Mouse (Mus musculus): ENCODE measurements around the gene Pkdrej. TPM values are rescaled to one million over a fixed set of nuclear protein-coding genes. Genes with fewer than 3 reads are reported as not detected.

Gene Pkdrej
- polyA plus RNA-seq, 1 experiment = 0.47 TPM

GRCm38 (mm10) chr15:85775001-85775400 lies 46.5 kb downstream of the Pkdrej start:
- no peaks in the 10 kb centered on the region for H3K4me1 ChIP-seq (ENCODE audit: control insufficient read depth, insufficient read depth, low read length)
- H3K27ac ChIP-seq (ENCODE audit: insufficient read depth, low read length) = no peak overlapping the region
- TF ChIP-seq CTCF (IDR thresholded peaks at IDR 0.05; ENCODE audit: borderline replicate concordance, insufficient read depth, low read length) = no peak
- no peak for TF ChIP-seq POLR2A (IDR thresholded peaks at IDR 0.05; ENCODE audit: low read depth, low read length)
- no peak overlapping the region for H3K4me3 ChIP-seq (ENCODE audit: insufficient read depth, low read length)

GRCm38 (mm10) chr15:85774419-85774818 lies 47.1 kb downstream of the Pkdrej start:
- TF ChIP-seq CTCF (IDR thresholded peaks at IDR 0.05; ENCODE audit: borderline replicate concordance, insufficient read depth, low read length) = no peak
- TF ChIP-seq POLR2A (IDR thresholded peaks at IDR 0.05; ENCODE audit: low read depth, low read length) = no peak
- no peak overlapping the region for H3K27ac ChIP-seq (ENCODE audit: insufficient read depth, low read length)
- no peak overlapping the region for H3K4me3 ChIP-seq (ENCODE audit: insufficient read depth, low read length)
- H3K4me1 ChIP-seq (ENCODE audit: control insufficient read depth, insufficient read depth, low read length) = no peaks in the 10 kb centered on the region

- Histone ChIP-seq H3K4me3 (ENCODE audit: insufficient read depth, low read length) (no peak overlapping the region), H3K27ac (ENCODE audit: insufficient read depth, low read length) (no peak overlapping the region), H3K4me1 (ENCODE audit: control insufficient read depth, insufficient read depth, low read length) (no peaks in the 10 kb centered on the region)
- TF ChIP-seq POLR2A (IDR thresholded peaks at IDR 0.05; ENCODE audit: low read depth, low read length) (no peak), CTCF (IDR thresholded peaks at IDR 0.05; ENCODE audit: borderline replicate concordance, insufficient read depth, low read length) (no peak)
These were observed 49.3 kb downstream of the Pkdrej start for GRCm38 (mm10) chr15:85772146-85772740.

GRCm38 (mm10) chr15:85771306-85772121 lies 50.0 kb downstream of the Pkdrej start:
- TF ChIP-seq POLR2A (IDR thresholded peaks at IDR 0.05; ENCODE audit: low read depth, low read length) (no peak), CTCF (IDR thresholded peaks at IDR 0.05; ENCODE audit: borderline replicate concordance, insufficient read depth, low read length) (no peak)
- H3K27ac ChIP-seq (ENCODE audit: insufficient read depth, low read length) = no peak overlapping the region
- H3K4me1 ChIP-seq (ENCODE audit: control insufficient read depth, insufficient read depth, low read length) = no peaks in the 10 kb centered on the region
- no peak overlapping the region for H3K4me3 ChIP-seq (ENCODE audit: insufficient read depth, low read length)

GRCm38 (mm10) chr15:85768991-85769390 lies 52.5 kb downstream of the Pkdrej start:
- no peak for TF ChIP-seq CTCF (IDR thresholded peaks at IDR 0.05; ENCODE audit: borderline replicate concordance, insufficient read depth, low read length)
- no peak overlapping the region for H3K27ac ChIP-seq (ENCODE audit: insufficient read depth, low read length)
- H3K4me1 ChIP-seq (ENCODE audit: control insufficient read depth, insufficient read depth, low read length) = no peaks in the 10 kb centered on the region
- no peak overlapping the region for H3K4me3 ChIP-seq (ENCODE audit: insufficient read depth, low read length)

GRCm38 (mm10) chr15:85766677-85767076 lies 54.9 kb downstream of the Pkdrej start:
- TF ChIP-seq CTCF (IDR thresholded peaks at IDR 0.05; ENCODE audit: borderline replicate concordance, insufficient read depth, low read length) (no peak), POLR2A (IDR thresholded peaks at IDR 0.05; ENCODE audit: low read depth, low read length) (no peak)
- Histone ChIP-seq H3K4me1 (ENCODE audit: control insufficient read depth, insufficient read depth, low read length) (no peaks in the 10 kb centered on the region), H3K4me3 (ENCODE audit: insufficient read depth, low read length) (no peak overlapping the region), H3K27ac (ENCODE audit: insufficient read depth, low read length) (no peak overlapping the region)

- no peak overlapping the region for H3K27ac ChIP-seq (ENCODE audit: insufficient read depth, low read length)
- H3K4me1 ChIP-seq (ENCODE audit: control insufficient read depth, insufficient read depth, low read length) = no peaks in the 10 kb centered on the region
- no peak for TF ChIP-seq CTCF (IDR thresholded peaks at IDR 0.05; ENCODE audit: borderline replicate concordance, insufficient read depth, low read length)
- TF ChIP-seq POLR2A (IDR thresholded peaks at IDR 0.05; ENCODE audit: low read depth, low read length) = no peak
- no peak overlapping the region for H3K4me3 ChIP-seq (ENCODE audit: insufficient read depth, low read length)
These were observed 56.5 kb downstream of the Pkdrej start for GRCm38 (mm10) chr15:85765022-85765421.

Other genes with a start within 250 kb of the Pkdrej start
- gene Wnt7b, start 239.3 kb downstream of the Pkdrej start, polyA plus RNA-seq (2011; ENCODE audit: insufficient read length, low read depth, missing spikeins) = not detected in 2 replicates
- gene Ppara, start 86.8 kb downstream of the Pkdrej start, polyA plus RNA-seq (2011; ENCODE audit: insufficient read length, low read depth, missing spikeins) = 0.25 and 0.67 TPM in 2 replicates
- gene Cdpf1, start 10.0 kb downstream of the Pkdrej start, polyA plus RNA-seq (2011; ENCODE audit: insufficient read length, low read depth, missing spikeins) = 17.0 and 20.9 TPM in 2 replicates
- 4.9 and 5.0 TPM in 2 replicates for gene Ttc38, start 10.6 kb upstream of the Pkdrej start, polyA plus RNA-seq (2011; ENCODE audit: insufficient read length, low read depth, missing spikeins)
- gene Gtse1, start 38.0 kb upstream of the Pkdrej start, polyA plus RNA-seq (2011; ENCODE audit: insufficient read length, low read depth, missing spikeins) = 34.8 and 40.9 TPM in 2 replicates
- gene Trmu, start 57.6 kb upstream of the Pkdrej start, polyA plus RNA-seq (2011; ENCODE audit: insufficient read length, low read depth, missing spikeins) = 16.6 and 20.0 TPM in 2 replicates
- 0.20 and 0.91 TPM in 2 replicates for gene Celsr1, start 212.0 kb upstream of the Pkdrej start, polyA plus RNA-seq (2011; ENCODE audit: insufficient read length, low read depth, missing spikeins)
- 18.0 and 31.4 TPM in 2 replicates for gene Gramd4, start 236.0 kb upstream of the Pkdrej start, polyA plus RNA-seq (2011; ENCODE audit: insufficient read length, low read depth, missing spikeins)